Mouse (Mus musculus): ENCODE results near the gene Ube4b. TPM values are rescaled to one million over a fixed set of nuclear protein-coding genes. Genes with fewer than 3 reads are reported as not detected.

The Ube4b gene
- polyA plus RNA-seq, 1 experiment from 2014 or later, result 10.3 TPM

GRCm38 (mm10) chr4:149373431-149373830 is 53.1 kb downstream of the Ube4b start:
- H3K36me3 ChIP-seq (ENCODE audit: control insufficient read depth, insufficient read depth), result peaks cover 27% of the 10 kb centered on the region
- H3K4me2 ChIP-seq (ENCODE audit: low read depth, low read length), result no peak overlapping the region
- H3K4me3 ChIP-seq (ENCODE audit: low read depth, low read length), result no peak overlapping the region
- no peak overlapping the region for H3K27ac ChIP-seq (ENCODE audit: low read length)
- H3K9me3 ChIP-seq (replicated peaks; ENCODE audit: control insufficient read depth, low read length), result no peaks in the 10 kb centered on the region
- H3K4me1 ChIP-seq (ENCODE audit: control insufficient read depth, low read depth, low read length), result no peaks in the 10 kb centered on the region
- no peak for ATAC-seq (ENCODE audit: low read depth)
- no peaks in the 10 kb centered on the region for H3K27me3 ChIP-seq (ENCODE audit: control insufficient read depth, insufficient read depth, low read depth, low read length)
- WGBS (ENCODE audit: insufficient replicate concordance), result 62% methylated on average over 5 of the region's 5 CpGs
- H3K9ac ChIP-seq (ENCODE audit: low read depth, low read length), result no peak overlapping the region

GRCm38 (mm10) chr4:149365702-149366370 is 60.7 kb downstream of the Ube4b start:
- Histone ChIP-seq H3K9ac (ENCODE audit: low read depth, low read length) (no peak overlapping the region), H3K27ac (ENCODE audit: low read length) (no peak overlapping the region), H3K4me3 (ENCODE audit: low read depth, low read length) (no peak overlapping the region), H3K4me2 (ENCODE audit: low read depth, low read length) (no peak overlapping the region), H3K36me3 (ENCODE audit: control insufficient read depth, insufficient read depth) (peaks cover 15% of the 10 kb centered on the region), H3K9me3 (replicated peaks; ENCODE audit: control insufficient read depth, low read length) (no peaks in the 10 kb centered on the region), H3K27me3 (ENCODE audit: control insufficient read depth, insufficient read depth, low read depth, low read length) (no peaks in the 10 kb centered on the region), H3K4me1 (ENCODE audit: control insufficient read depth, low read depth, low read length) (no peaks in the 10 kb centered on the region)
- ATAC-seq (ENCODE audit: low read depth), result no peak
- 80% methylated on average over 12 of the region's 12 CpGs for WGBS (ENCODE audit: insufficient replicate concordance)

GRCm38 (mm10) chr4:149364896-149365295 is 61.7 kb downstream of the Ube4b start:
- Histone ChIP-seq H3K4me3 (ENCODE audit: low read depth, low read length) (no peak overlapping the region), H3K27ac (ENCODE audit: low read length) (no peak overlapping the region), H3K4me1 (ENCODE audit: control insufficient read depth, low read depth, low read length) (no peaks in the 10 kb centered on the region), H3K9me3 (replicated peaks; ENCODE audit: control insufficient read depth, low read length) (no peaks in the 10 kb centered on the region), H3K9ac (ENCODE audit: low read depth, low read length) (no peak overlapping the region), H3K27me3 (ENCODE audit: control insufficient read depth, insufficient read depth, low read depth, low read length) (no peaks in the 10 kb centered on the region), H3K4me2 (ENCODE audit: low read depth, low read length) (no peak overlapping the region), H3K36me3 (ENCODE audit: control insufficient read depth, insufficient read depth) (peaks cover 11% of the 10 kb centered on the region)
- WGBS (ENCODE audit: insufficient replicate concordance), result 90% methylated on average over 5 of the region's 5 CpGs
- no peak for ATAC-seq (ENCODE audit: low read depth)

DNA sequence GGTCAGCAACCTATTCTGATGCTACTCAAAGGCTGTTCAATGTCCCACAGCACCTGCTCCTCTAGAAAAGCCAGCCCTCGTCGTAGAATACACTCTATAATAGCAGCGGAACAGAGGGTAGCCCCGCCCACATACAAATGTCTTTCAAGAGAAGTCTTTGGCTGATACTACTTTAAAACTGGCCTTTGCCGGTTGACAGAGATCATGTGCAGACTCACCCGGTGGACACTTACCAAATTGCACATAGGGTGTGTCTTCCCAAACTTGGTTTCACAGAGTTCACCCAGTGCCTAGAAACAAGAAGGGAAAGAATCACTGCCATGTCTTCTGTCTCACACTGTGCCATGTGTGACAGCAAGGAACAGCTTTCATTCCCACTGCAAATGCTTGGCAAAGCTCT is 65.5 kb downstream of the Ube4b start:
- peaks cover 17% of the 10 kb centered on the region for H3K36me3 ChIP-seq (ENCODE audit: control insufficient read depth, insufficient read depth)
- WGBS (ENCODE audit: insufficient replicate concordance), result 71% methylated on average over 6 of the region's 6 CpGs

GRCm38 (mm10) chr4:149360647-149361046 is 65.9 kb downstream of the Ube4b start:
- Histone ChIP-seq H3K9ac (ENCODE audit: low read depth, low read length) (no peak overlapping the region), H3K27me3 (ENCODE audit: control insufficient read depth, insufficient read depth, low read depth, low read length) (no peaks in the 10 kb centered on the region), H3K9me3 (replicated peaks; ENCODE audit: control insufficient read depth, low read length) (no peaks in the 10 kb centered on the region), H3K36me3 (ENCODE audit: control insufficient read depth, insufficient read depth) (peaks cover 17% of the 10 kb centered on the region), H3K4me2 (ENCODE audit: low read depth, low read length) (no peak overlapping the region), H3K4me1 (ENCODE audit: control insufficient read depth, low read depth, low read length) (no peaks in the 10 kb centered on the region), H3K4me3 (ENCODE audit: low read depth, low read length) (no peak overlapping the region), H3K27ac (ENCODE audit: low read length) (no peak overlapping the region)
- WGBS (ENCODE audit: insufficient replicate concordance), result 88% methylated on average over 5 of the region's 5 CpGs
- no peak for ATAC-seq (ENCODE audit: low read depth)

More for the DNA sequence above, 65.5 kb downstream of the Ube4b start:
- Histone ChIP-seq H3K27ac (ENCODE audit: low read length) (no peak overlapping the region), H3K4me2 (ENCODE audit: low read depth, low read length) (no peak overlapping the region), H3K4me3 (ENCODE audit: low read depth, low read length) (no peak overlapping the region), H3K9ac (ENCODE audit: low read depth, low read length) (no peak overlapping the region), H3K9me3 (replicated peaks; ENCODE audit: control insufficient read depth, low read length) (no peaks in the 10 kb centered on the region), H3K4me1 (ENCODE audit: control insufficient read depth, low read depth, low read length) (no peaks in the 10 kb centered on the region), H3K27me3 (ENCODE audit: control insufficient read depth, insufficient read depth, low read depth, low read length) (no peaks in the 10 kb centered on the region)
- ATAC-seq (ENCODE audit: low read depth), result no peak

- ATAC-seq (ENCODE audit: low read depth), result no peak
- Histone ChIP-seq H3K4me1 (ENCODE audit: control insufficient read depth, low read depth, low read length) (no peaks in the 10 kb centered on the region), H3K36me3 (ENCODE audit: control insufficient read depth, insufficient read depth) (peaks cover 21% of the 10 kb centered on the region), H3K4me3 (ENCODE audit: low read depth, low read length) (no peak overlapping the region), H3K27ac (ENCODE audit: low read length) (no peak overlapping the region), H3K9ac (ENCODE audit: low read depth, low read length) (no peak overlapping the region), H3K4me2 (ENCODE audit: low read depth, low read length) (no peak overlapping the region), H3K27me3 (ENCODE audit: control insufficient read depth, insufficient read depth, low read depth, low read length) (no peaks in the 10 kb centered on the region), H3K9me3 (replicated peaks; ENCODE audit: control insufficient read depth, low read length) (no peaks in the 10 kb centered on the region)
- WGBS (ENCODE audit: insufficient replicate concordance), result 81% methylated on average over 5 of the region's 5 CpGs
These were observed 68.6 kb downstream of the Ube4b start for GRCm38 (mm10) chr4:149357982-149358381.

- H3K4me1 ChIP-seq (ENCODE audit: control insufficient read depth, low read depth, low read length), result no peaks in the 10 kb centered on the region
- H3K9ac ChIP-seq (ENCODE audit: low read depth, low read length), result no peak overlapping the region
- H3K4me2 ChIP-seq (ENCODE audit: low read depth, low read length), result no peak overlapping the region
- peaks cover 37% of the 10 kb centered on the region for H3K36me3 ChIP-seq (ENCODE audit: control insufficient read depth, insufficient read depth)
- H3K27me3 ChIP-seq (ENCODE audit: control insufficient read depth, insufficient read depth, low read depth, low read length), result no peaks in the 10 kb centered on the region
- no peak overlapping the region for H3K4me3 ChIP-seq (ENCODE audit: low read depth, low read length)
- no peak for ATAC-seq (ENCODE audit: low read depth)
- no peak overlapping the region for H3K27ac ChIP-seq (ENCODE audit: low read length)
- WGBS (ENCODE audit: insufficient replicate concordance), result 83% methylated on average over 8 of the region's 8 CpGs
- no peaks in the 10 kb centered on the region for H3K9me3 ChIP-seq (replicated peaks; ENCODE audit: control insufficient read depth, low read length)
These were observed 71.9 kb downstream of the Ube4b start for GRCm38 (mm10) chr4:149354671-149355070.

- H3K4me2 ChIP-seq (ENCODE audit: low read depth, low read length), result no peak overlapping the region
- peaks cover 35% of the 10 kb centered on the region for H3K36me3 ChIP-seq (ENCODE audit: control insufficient read depth, insufficient read depth)
- no peak overlapping the region for H3K4me3 ChIP-seq (ENCODE audit: low read depth, low read length)
- H3K9me3 ChIP-seq (replicated peaks; ENCODE audit: control insufficient read depth, low read length), result no peaks in the 10 kb centered on the region
- ATAC-seq (ENCODE audit: low read depth), result no peak
- WGBS (ENCODE audit: insufficient replicate concordance), result 81% methylated on average over 8 of the region's 8 CpGs
- no peak overlapping the region for H3K27ac ChIP-seq (ENCODE audit: low read length)
- no peak overlapping the region for H3K9ac ChIP-seq (ENCODE audit: low read depth, low read length)
- no peaks in the 10 kb centered on the region for H3K27me3 ChIP-seq (ENCODE audit: control insufficient read depth, insufficient read depth, low read depth, low read length)
- no peaks in the 10 kb centered on the region for H3K4me1 ChIP-seq (ENCODE audit: control insufficient read depth, low read depth, low read length)
These were observed 74.9 kb downstream of the Ube4b start for GRCm38 (mm10) chr4:149351596-149352150.

DNA sequence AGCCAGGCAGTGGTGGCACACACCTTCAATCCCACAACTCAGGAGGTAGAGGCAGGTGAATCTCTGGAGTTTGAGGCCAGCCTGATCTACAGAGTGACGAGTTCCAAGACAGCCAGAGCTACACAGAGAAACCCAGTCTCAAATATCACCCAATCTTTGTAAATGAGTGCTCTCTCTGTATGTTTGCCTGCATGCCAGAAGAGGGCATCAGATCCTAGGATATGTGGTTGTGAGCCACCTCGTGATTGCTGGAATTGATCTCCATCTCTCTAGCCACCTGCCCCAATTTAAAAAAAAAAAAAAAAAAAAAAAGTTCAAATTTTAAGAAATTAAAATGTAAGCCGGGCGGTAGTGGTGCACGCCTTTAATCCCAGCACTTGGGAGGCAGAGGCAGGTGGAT is 77.6 kb downstream of the Ube4b start:
- 76% methylated on average over 5 of the region's 5 CpGs for WGBS (ENCODE audit: insufficient replicate concordance)
- Histone ChIP-seq H3K4me2 (ENCODE audit: low read depth, low read length) (no peak overlapping the region), H3K4me3 (ENCODE audit: low read depth, low read length) (no peak overlapping the region), H3K27me3 (ENCODE audit: control insufficient read depth, insufficient read depth, low read depth, low read length) (no peaks in the 10 kb centered on the region), H3K9me3 (replicated peaks; ENCODE audit: control insufficient read depth, low read length) (no peaks in the 10 kb centered on the region), H3K36me3 (ENCODE audit: control insufficient read depth, insufficient read depth) (peaks cover 25% of the 10 kb centered on the region), H3K4me1 (ENCODE audit: control insufficient read depth, low read depth, low read length) (no peaks in the 10 kb centered on the region), H3K9ac (ENCODE audit: low read depth, low read length) (no peak overlapping the region), H3K27ac (ENCODE audit: low read length) (no peak overlapping the region)
- ATAC-seq (ENCODE audit: low read depth), result no peak

Measured in liver, embryonic 16.5 days (tissue).